Comparison of ENCODE assay signal across 14 mouse cellular contexts in the genomic region with DNA sequence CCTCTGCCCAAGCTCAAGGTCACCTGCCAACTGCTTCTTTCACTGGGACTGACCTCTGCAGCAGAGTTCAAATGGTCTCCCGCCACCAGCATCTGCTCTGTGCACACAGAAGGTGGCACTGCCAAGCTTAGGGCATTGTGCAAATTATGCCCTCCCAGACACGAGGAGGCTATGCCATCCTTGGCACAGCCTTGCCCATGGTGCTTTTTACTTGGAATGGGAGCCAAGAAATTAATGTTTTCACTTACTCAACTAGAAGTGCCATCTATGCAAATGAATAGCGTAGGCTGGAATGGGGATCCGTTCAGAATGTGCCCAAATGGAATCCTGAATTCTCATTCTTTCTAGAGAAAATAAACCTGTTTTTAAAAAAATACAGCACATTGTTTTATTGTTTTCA.
"Had no signal": no experiment of that assay in that cellular context is flagged by ENCODE, and none has a peak within 500 bp of the region (broad histone marks: within the 10 kb centered on the region; RNA-seq: fewer than 3 reads in every experiment).

No protein-coding gene starts in this region.

- H3K4me3 ChIP-seq: kidney, embryonic 15.5 days; limb, embryonic 15.5 days; liver, embryonic 12.5 days; midbrain, embryonic 10.5 days; midbrain, embryonic 15.5 days had no signal

- DNase-seq: kidney, adult 2 months; kidney, postnatal 14 days; lung, embryonic 14.5 days; lung, postnatal 10 days; lung, postnatal 4 days; right cerebral cortex, postnatal 4 days; spleen, adult 18-20 months; thymus, adult 2 months; thymus, postnatal 25 days had no signal

- H3K9ac ChIP-seq: kidney, embryonic 15.5 days; limb, embryonic 15.5 days; liver, embryonic 12.5 days; lung, embryonic 14.5 days; midbrain, embryonic 15.5 days had no signal

- H3K36me3 ChIP-seq: kidney, embryonic 15.5 days; limb, embryonic 15.5 days; liver, embryonic 12.5 days; midbrain, embryonic 10.5 days; midbrain, embryonic 15.5 days had no signal

- H3K4me2 ChIP-seq: kidney, embryonic 15.5 days; limb, embryonic 15.5 days; liver, embryonic 12.5 days; lung, embryonic 14.5 days; midbrain, embryonic 15.5 days had no signal

- H3K4me1 ChIP-seq: kidney, embryonic 15.5 days; liver, embryonic 12.5 days; midbrain, embryonic 15.5 days had no signal

- H3K27me3 ChIP-seq: limb, embryonic 15.5 days; liver, embryonic 12.5 days; midbrain, embryonic 15.5 days had no signal

- H3K9me3 ChIP-seq: kidney, embryonic 15.5 days; limb, embryonic 15.5 days; liver, embryonic 12.5 days; midbrain, embryonic 10.5 days; midbrain, embryonic 15.5 days had no signal

- ATAC-seq: liver, embryonic 12.5 days; midbrain, embryonic 15.5 days had no signal

- H3K27ac ChIP-seq: kidney, embryonic 15.5 days; limb, embryonic 15.5 days; liver, embryonic 12.5 days; midbrain, embryonic 10.5 days; midbrain, embryonic 15.5 days had no signal
